Mouse (Mus musculus): ENCODE measurements around the gene Foxp1. TPM values are rescaled to one million over a fixed set of nuclear protein-coding genes. Genes with fewer than 3 reads are reported as not detected.

The Foxp1 gene
- polyA plus RNA-seq, 1 experiment: 76.1 TPM

- H3K4me1 ChIP-seq: peaks cover 87% of the 10 kb centered on the region
- no peak overlapping the region for H3K4me3 ChIP-seq (replicated peaks)
Measured at GRCm38 (mm10) chr6:98994104-98994787, 528.3 kb downstream of the Foxp1 start.

DNA sequence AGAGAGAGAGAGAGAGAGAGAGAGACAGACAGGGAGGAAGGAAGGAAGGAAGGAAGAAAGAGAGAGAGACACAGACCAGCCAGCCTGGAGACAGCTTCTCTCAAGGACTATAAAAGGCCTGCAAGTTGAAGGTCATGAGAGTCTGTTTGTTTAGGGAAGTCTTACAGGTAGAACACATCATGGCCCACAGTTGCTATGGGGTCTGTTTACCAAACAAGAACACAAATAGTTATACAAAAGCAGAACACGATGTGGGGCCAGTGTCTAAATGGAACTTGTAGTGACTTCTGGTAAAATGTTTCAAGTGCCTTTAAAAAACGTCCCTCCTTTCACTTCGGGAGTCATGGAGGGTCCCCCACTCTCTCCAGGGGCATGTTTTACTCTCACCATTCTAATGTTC, 529.3 kb downstream of the Foxp1 start:
- H3K36me3 ChIP-seq (replicated peaks; ENCODE audit: low read length): peaks cover 33% of the 10 kb centered on the region
- TF ChIP-seq GATA1 (IDR thresholded peaks at IDR 0.05; ENCODE audit: borderline replicate concordance, low read length): no peak
- TF ChIP-seq FLI1 (IDR thresholded peaks at IDR 0.05; ENCODE audit: low read length): no peak
- H3K4me1 ChIP-seq: peaks cover 77% of the 10 kb centered on the region

More at GRCm38 (mm10) chr6:98994104-98994787, 528.3 kb downstream of the Foxp1 start:
- Histone ChIP-seq H3K27me3 (replicated peaks) (no peaks in the 10 kb centered on the region), H3K9me3 (no peaks in the 10 kb centered on the region), H3K36me3 (replicated peaks; ENCODE audit: low read length) (peaks cover 34% of the 10 kb centered on the region)
- TF ChIP-seq GATA1 (IDR thresholded peaks at IDR 0.05; ENCODE audit: borderline replicate concordance, low read length): no peak
- no peak for TF ChIP-seq FLI1 (IDR thresholded peaks at IDR 0.05; ENCODE audit: low read length)

GRCm38 (mm10) chr6:98992772-98993147, 529.8 kb downstream of the Foxp1 start:
- Histone ChIP-seq H3K36me3 (replicated peaks; ENCODE audit: low read length) (peaks cover 33% of the 10 kb centered on the region), H3K27me3 (replicated peaks) (no peaks in the 10 kb centered on the region), H3K4me1 (peaks cover 72% of the 10 kb centered on the region), H3K9me3 (no peaks in the 10 kb centered on the region), H3K4me3 (replicated peaks) (peak overlapping the region; percentile 71)
- TF ChIP-seq FLI1 (IDR thresholded peaks at IDR 0.05; ENCODE audit: low read length): no peak
- TF ChIP-seq GATA1 (IDR thresholded peaks at IDR 0.05; ENCODE audit: borderline replicate concordance, low read length): no peak

More for the DNA sequence above, 529.3 kb downstream of the Foxp1 start:
- no peaks in the 10 kb centered on the region for H3K27me3 ChIP-seq (replicated peaks)
- no peaks in the 10 kb centered on the region for H3K9me3 ChIP-seq
- H3K4me3 ChIP-seq (replicated peaks): peak overlapping the region; percentile 35

DNA sequence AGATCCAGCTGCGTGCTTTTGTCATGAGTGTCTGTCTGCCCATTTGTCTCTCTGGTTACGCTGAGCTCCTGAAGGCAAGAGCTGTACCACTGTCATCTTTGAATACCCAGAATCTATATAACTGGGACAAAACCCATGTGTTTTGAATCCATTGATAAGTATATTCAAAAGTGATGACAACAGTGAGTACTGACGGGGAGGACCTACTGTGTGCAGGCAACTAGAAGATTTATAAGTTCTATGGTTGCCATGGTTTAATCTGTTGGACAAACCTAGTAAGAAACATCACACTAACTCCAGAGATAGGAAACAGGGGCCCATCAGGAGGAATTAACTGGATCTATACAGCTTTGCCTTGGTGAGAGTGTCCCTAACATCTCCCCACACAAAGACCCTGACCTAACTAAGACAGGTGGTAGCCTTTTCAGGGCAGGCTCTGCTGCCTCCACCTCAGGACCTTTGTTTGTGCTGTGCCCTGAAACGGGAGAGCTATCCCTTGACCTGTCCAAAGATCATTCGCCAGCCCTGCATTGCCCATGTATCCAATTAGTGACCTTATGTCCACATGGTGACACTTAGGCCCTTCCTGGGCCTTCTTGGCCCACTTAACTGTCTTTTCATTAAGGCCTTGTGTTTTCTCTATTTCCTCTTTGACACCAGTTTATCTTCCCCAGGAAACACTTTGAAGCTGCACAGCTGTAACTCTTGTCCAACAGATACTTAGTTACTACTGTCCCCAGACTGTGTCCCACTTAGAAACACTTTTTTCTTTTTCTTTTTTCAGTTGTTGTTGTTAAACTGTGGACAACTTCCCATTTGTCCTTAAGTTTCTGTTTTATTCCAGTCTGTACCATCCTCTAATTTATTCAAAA, 530.4 kb downstream of the Foxp1 start:
- no peaks in the 10 kb centered on the region for H3K9me3 ChIP-seq
- H3K36me3 ChIP-seq (replicated peaks; ENCODE audit: low read length): peaks cover 33% of the 10 kb centered on the region
- TF ChIP-seq GATA1 (IDR thresholded peaks at IDR 0.05; ENCODE audit: borderline replicate concordance, low read length) (no peak), FLI1 (IDR thresholded peaks at IDR 0.05; ENCODE audit: low read length) (no peak)

GRCm38 (mm10) chr6:98987533-98988169, 534.9 kb downstream of the Foxp1 start:
- H3K4me1 ChIP-seq: peaks cover 68% of the 10 kb centered on the region
- H3K9me3 ChIP-seq: no peaks in the 10 kb centered on the region
- H3K4me3 ChIP-seq (replicated peaks): no peak overlapping the region
- TF ChIP-seq FLI1 (IDR thresholded peaks at IDR 0.05; ENCODE audit: low read length) (no peak), GATA1 (IDR thresholded peaks at IDR 0.05; ENCODE audit: borderline replicate concordance, low read length) (no peak)
- peaks cover 34% of the 10 kb centered on the region for H3K36me3 ChIP-seq (replicated peaks; ENCODE audit: low read length)
- H3K27me3 ChIP-seq (replicated peaks): no peaks in the 10 kb centered on the region

More for the DNA sequence above, 530.4 kb downstream of the Foxp1 start:
- Histone ChIP-seq H3K4me1 (peaks cover 69% of the 10 kb centered on the region), H3K27me3 (replicated peaks) (no peaks in the 10 kb centered on the region), H3K4me3 (replicated peaks) (peak overlapping the region; percentile 35)

DNA sequence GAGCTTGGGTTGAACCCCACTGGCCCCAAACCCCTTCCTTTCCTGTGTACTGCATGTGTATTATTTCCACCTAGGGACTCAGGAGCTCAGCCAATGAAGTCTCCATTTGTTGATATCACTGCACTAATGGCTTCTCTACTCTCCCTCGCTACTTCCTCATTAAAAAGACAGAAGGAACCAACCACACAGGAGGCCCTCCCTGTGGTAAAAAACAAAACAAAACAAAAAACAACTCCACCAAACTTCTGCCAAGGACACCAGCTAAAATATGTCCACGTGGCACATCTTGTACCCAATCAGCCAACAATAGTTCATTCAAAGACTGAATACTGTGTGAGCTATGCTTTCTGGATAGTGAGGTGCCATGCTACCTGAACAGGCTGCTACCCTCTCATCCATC, 537.1 kb downstream of the Foxp1 start:
- Histone ChIP-seq H3K4me3 (replicated peaks) (no peak overlapping the region), H3K4me1 (peaks cover 65% of the 10 kb centered on the region), H3K36me3 (replicated peaks; ENCODE audit: low read length) (peaks cover 32% of the 10 kb centered on the region), H3K9me3 (no peaks in the 10 kb centered on the region), H3K27me3 (replicated peaks) (no peaks in the 10 kb centered on the region)
- TF ChIP-seq GATA1 (IDR thresholded peaks at IDR 0.05; ENCODE audit: borderline replicate concordance, low read length) (no peak), FLI1 (IDR thresholded peaks at IDR 0.05; ENCODE audit: low read length) (no peak)

DNA sequence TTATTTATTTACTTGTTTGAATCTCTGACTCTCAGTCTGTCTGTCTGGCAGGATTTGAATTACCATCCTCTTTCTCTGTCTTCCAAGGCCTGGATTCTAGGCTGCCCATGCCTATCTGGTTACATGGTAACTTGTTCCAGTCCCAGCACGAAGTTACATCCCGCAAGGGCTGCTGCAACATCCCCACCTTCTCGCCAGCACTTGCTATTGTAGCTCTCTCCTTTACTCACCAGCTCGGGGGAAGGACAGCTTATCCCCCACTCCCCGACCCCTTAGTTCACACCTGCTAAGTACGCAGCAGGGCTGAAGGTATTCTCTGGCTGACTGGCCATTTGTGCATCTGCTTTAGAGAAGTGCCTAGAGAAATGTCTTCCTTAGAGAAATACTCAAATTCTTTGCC, 537.9 kb downstream of the Foxp1 start:
- peaks cover 58% of the 10 kb centered on the region for H3K4me1 ChIP-seq
- TF ChIP-seq FLI1 (IDR thresholded peaks at IDR 0.05; ENCODE audit: low read length) (no peak), GATA1 (IDR thresholded peaks at IDR 0.05; ENCODE audit: borderline replicate concordance, low read length) (no peak)
- no peaks in the 10 kb centered on the region for H3K27me3 ChIP-seq (replicated peaks)
- no peaks in the 10 kb centered on the region for H3K9me3 ChIP-seq
- peaks cover 23% of the 10 kb centered on the region for H3K36me3 ChIP-seq (replicated peaks; ENCODE audit: low read length)
- no peak overlapping the region for H3K4me3 ChIP-seq (replicated peaks)

DNA sequence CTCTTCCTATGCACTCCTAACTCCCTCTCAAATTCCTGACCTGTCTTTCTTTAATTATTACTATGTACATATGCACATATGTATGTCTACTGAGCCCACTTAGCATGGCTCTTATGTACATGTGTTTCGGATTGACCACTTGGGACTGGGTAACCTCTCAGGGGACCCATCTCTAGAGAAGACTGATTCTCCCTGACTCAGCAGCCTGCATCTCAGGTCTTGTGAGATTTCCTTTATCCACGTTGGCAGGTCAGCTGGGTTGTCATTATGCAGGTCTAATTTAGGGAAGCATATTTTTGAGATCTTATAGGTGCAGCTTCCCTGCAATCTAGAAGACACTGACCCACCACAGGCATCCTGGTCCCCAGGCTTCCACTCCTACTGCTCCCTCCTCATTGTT, 538.5 kb downstream of the Foxp1 start:
- TF ChIP-seq GATA1 (IDR thresholded peaks at IDR 0.05; ENCODE audit: borderline replicate concordance, low read length) (no peak), FLI1 (IDR thresholded peaks at IDR 0.05; ENCODE audit: low read length) (no peak)
- Histone ChIP-seq H3K4me1 (peaks cover 60% of the 10 kb centered on the region), H3K9me3 (no peaks in the 10 kb centered on the region), H3K4me3 (replicated peaks) (no peak overlapping the region), H3K27me3 (replicated peaks) (no peaks in the 10 kb centered on the region), H3K36me3 (replicated peaks; ENCODE audit: low read length) (peaks cover 17% of the 10 kb centered on the region)

GRCm38 (mm10) chr6:98983311-98983838, 539.1 kb downstream of the Foxp1 start:
- H3K4me1 ChIP-seq: peaks cover 63% of the 10 kb centered on the region
- H3K4me3 ChIP-seq (replicated peaks): peak overlapping the region; percentile 75
- no peak for TF ChIP-seq FLI1 (IDR thresholded peaks at IDR 0.05; ENCODE audit: low read length)
- peaks cover 16% of the 10 kb centered on the region for H3K36me3 ChIP-seq (replicated peaks; ENCODE audit: low read length)
- no peaks in the 10 kb centered on the region for H3K27me3 ChIP-seq (replicated peaks)
- no peaks in the 10 kb centered on the region for H3K9me3 ChIP-seq
